ENCODE assay signal across 11 mouse cellular contexts in the genomic region with DNA sequence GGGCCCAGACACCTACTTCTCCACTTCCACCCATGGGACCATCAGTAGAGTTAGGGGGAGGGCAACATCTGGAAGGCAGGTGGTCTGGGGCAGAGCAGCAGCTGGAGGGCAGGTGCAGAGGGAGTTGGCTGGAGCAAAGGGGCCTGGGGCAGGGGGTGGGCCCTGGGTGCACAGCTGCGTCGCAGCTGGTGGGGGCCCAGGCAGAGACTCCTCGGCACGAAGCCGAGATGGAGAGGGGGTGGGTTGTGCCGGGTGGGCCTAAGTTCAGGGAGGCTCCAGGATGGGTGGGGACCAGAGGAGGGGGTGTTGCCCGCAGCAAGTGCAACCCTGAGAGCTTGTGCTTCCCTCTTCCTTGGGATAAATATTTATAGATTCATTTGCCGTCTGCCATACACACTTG.
DNase-seq lines count a peak whose midpoint lies in the region; ATAC-seq lines count a peak whose summit lies in the region.
"Had no signal": no experiment of that assay in that cellular context is flagged by ENCODE, and none has a peak within 500 bp of the region (broad histone marks: within the 10 kb centered on the region; RNA-seq: fewer than 3 reads in every experiment).

No protein-coding gene starts in this region.

- 26% methylated on average over 8 of the region's 8 CpGs for WGBS in hindbrain, embryonic 12.5 days
- WGBS in hindbrain, embryonic 14.5 days: 20% methylated on average over 8 of the region's 8 CpGs
- WGBS in embryonic facial prominence, embryonic 11.5 days: 28% methylated on average over 8 of the region's 8 CpGs
- 5% methylated on average over 8 of the region's 8 CpGs for WGBS in intestine, embryonic 15.5 days

- no peak for ATAC-seq in hindbrain, embryonic 12.5 days (ENCODE audit: low FRiP score)
- no peak for ATAC-seq in hindbrain, embryonic 14.5 days (ENCODE audit: low FRiP score)
- 0 out of 2 replicates have a peak, but pooled peaks have one; percentile 17 for ATAC-seq in embryonic facial prominence, embryonic 11.5 days (replicated peaks; ENCODE audit: insufficient number of reproducible peaks, low FRiP score, low TSS enrichment, low read depth)
- ATAC-seq in intestine, embryonic 15.5 days: peak; percentile 55
- no peak for ATAC-seq in frontal cortex, adult (ENCODE audit: low TSS enrichment)

- H3K4me2 ChIP-seq in hindbrain, embryonic 12.5 days (replicated peaks): no peak overlapping the region
- no peak overlapping the region for H3K4me2 ChIP-seq in hindbrain, embryonic 14.5 days (replicated peaks)
- H3K4me2 ChIP-seq in embryonic facial prominence, embryonic 11.5 days (ENCODE audit: low read depth, low read length): no peak overlapping the region
- H3K4me2 ChIP-seq in intestine, embryonic 15.5 days (replicated peaks): no peak overlapping the region

- H3K9me3 ChIP-seq in hindbrain, embryonic 12.5 days (replicated peaks): no peaks in the 10 kb centered on the region
- H3K9me3 ChIP-seq in hindbrain, embryonic 14.5 days (ENCODE audit: control insufficient read depth, low read length): no peaks in the 10 kb centered on the region
- no peaks in the 10 kb centered on the region for H3K9me3 ChIP-seq in embryonic facial prominence, embryonic 11.5 days (replicated peaks; ENCODE audit: control insufficient read depth, low read length)
- no peaks in the 10 kb centered on the region for H3K9me3 ChIP-seq in intestine, embryonic 15.5 days

- H3K36me3 ChIP-seq in hindbrain, embryonic 12.5 days: no peaks in the 10 kb centered on the region
- no peaks in the 10 kb centered on the region for H3K36me3 ChIP-seq in hindbrain, embryonic 14.5 days (replicated peaks; ENCODE audit: control insufficient read depth, insufficient read depth)
- no peaks in the 10 kb centered on the region for H3K36me3 ChIP-seq in embryonic facial prominence, embryonic 11.5 days (replicated peaks; ENCODE audit: control insufficient read depth, insufficient read depth, low read depth, low read length)
- no peaks in the 10 kb centered on the region for H3K36me3 ChIP-seq in intestine, embryonic 15.5 days

- peaks cover 70% of the 10 kb centered on the region for H3K27me3 ChIP-seq in hindbrain, embryonic 12.5 days
- peaks cover 21% of the 10 kb centered on the region; the same call in 1 of the 2 replicates for H3K27me3 ChIP-seq in hindbrain, embryonic 14.5 days (ENCODE audit: control insufficient read depth, insufficient read depth, low read length)
- H3K27me3 ChIP-seq in embryonic facial prominence, embryonic 11.5 days (ENCODE audit: control insufficient read depth, insufficient read depth, low read length): peaks cover 21% of the 10 kb centered on the region
- no peaks in the 10 kb centered on the region; the same call in 1 of the 2 replicates for H3K27me3 ChIP-seq in intestine, embryonic 15.5 days (replicated peaks)

- no peak overlapping the region for H3K4me3 ChIP-seq in hindbrain, embryonic 12.5 days
- no peak overlapping the region for H3K4me3 ChIP-seq in hindbrain, embryonic 14.5 days (replicated peaks; ENCODE audit: low read length)
- no peak overlapping the region for H3K4me3 ChIP-seq in embryonic facial prominence, embryonic 11.5 days (ENCODE audit: low read depth, low read length)
- no peak overlapping the region for H3K4me3 ChIP-seq in intestine, embryonic 15.5 days (replicated peaks)

- no peak for DNase-seq in hindbrain, embryonic 14.5 days (ENCODE audit: low spot score)
- peak; percentile 58 for DNase-seq in embryonic facial prominence, embryonic 11.5 days (ENCODE audit: low spot score)
- DNase-seq in lung, postnatal 36 days: peak; percentile 85
- no peak for DNase-seq in layer of hippocampus, adult 9-11 months
- DNase-seq in layer of hippocampus, adult 18-20 months (ENCODE audit: low spot score in 2 of 2): no peak
- DNase-seq: cerebellum, adult 11 months; gastrocnemius, postnatal 25 days had no signal

- peak overlapping the region; percentile 18; the same call in 1 of the 2 replicates for H3K9ac ChIP-seq in hindbrain, embryonic 12.5 days
- no peak overlapping the region for H3K9ac ChIP-seq in hindbrain, embryonic 14.5 days
- no peak overlapping the region for H3K9ac ChIP-seq in embryonic facial prominence, embryonic 11.5 days (replicated peaks; ENCODE audit: low read length)
- H3K9ac ChIP-seq in intestine, embryonic 15.5 days: no peak overlapping the region

- no peak overlapping the region for H3K27ac ChIP-seq in hindbrain, embryonic 12.5 days
- H3K27ac ChIP-seq in hindbrain, embryonic 14.5 days: no peak overlapping the region
- H3K27ac ChIP-seq in embryonic facial prominence, embryonic 11.5 days (replicated peaks; ENCODE audit: low read depth, low read length): no peak overlapping the region
- H3K27ac ChIP-seq in intestine, embryonic 15.5 days: peak overlapping the region; percentile 61
- H3K27ac ChIP-seq: macrophage had no signal

- H3K4me1 ChIP-seq in hindbrain, embryonic 12.5 days: peaks cover 87% of the 10 kb centered on the region
- H3K4me1 ChIP-seq in hindbrain, embryonic 14.5 days (replicated peaks; ENCODE audit: control insufficient read depth, insufficient read depth, low read length): peaks cover 62% of the 10 kb centered on the region
- H3K4me1 ChIP-seq in embryonic facial prominence, embryonic 11.5 days (ENCODE audit: control insufficient read depth, insufficient read depth, low read length): peaks cover 12% of the 10 kb centered on the region
- H3K4me1 ChIP-seq in intestine, embryonic 15.5 days (replicated peaks): peaks cover 60% of the 10 kb centered on the region

Comparison
In these comparisons a context has a peak if more than half of its experiments do, and no peak if none do; other contexts are left out.
1. ATAC-seq: peak in embryonic facial prominence, embryonic 11.5 days (single experiment) and intestine, embryonic 15.5 days (single experiment); none in hindbrain, embryonic 12.5 days (single experiment), hindbrain, embryonic 14.5 days (single experiment) and frontal cortex, adult (single experiment).
2. DNase-seq: peak in embryonic facial prominence, embryonic 11.5 days (single experiment) and lung, postnatal 36 days (single experiment); none in hindbrain, embryonic 14.5 days (single experiment), layer of hippocampus, adult 9-11 months (single experiment) and layer of hippocampus, adult 18-20 months (0 of 2).